Mouse (Mus musculus): ENCODE results near the gene Galnt10.

DNA sequence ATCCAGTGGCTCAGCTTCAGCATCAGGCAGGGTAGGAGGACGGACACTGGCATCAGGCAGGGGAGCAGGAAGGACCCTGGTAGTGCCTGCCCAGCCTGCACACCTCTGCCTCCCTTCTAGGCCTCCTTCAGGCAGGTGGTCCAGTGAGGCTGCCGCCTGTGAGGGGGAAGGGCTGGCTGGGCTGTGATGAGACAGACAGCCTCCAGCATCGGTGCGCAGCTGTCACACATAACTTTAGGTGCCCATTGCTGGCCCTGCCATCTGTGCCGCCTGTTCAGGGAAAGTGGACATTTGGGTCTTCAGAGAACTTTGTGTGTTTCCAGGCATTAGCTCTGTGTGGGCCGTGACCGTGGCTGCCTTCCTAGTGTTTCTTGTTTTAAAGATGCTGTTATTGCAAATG lies 47.5 kb downstream of the Galnt10 start:
- TF ChIP-seq CHD2 (IDR thresholded peaks at IDR 0.05; ENCODE audit: low read depth, low read length) (no peak), ZC3H11A (IDR thresholded peaks at IDR 0.05; ENCODE audit: borderline replicate concordance, low read depth, low read length) (no peak), HCFC1 (IDR thresholded peaks at IDR 0.05; ENCODE audit: borderline replicate concordance, insufficient read depth, low read length) (no peak)

Measured in ES-E14 (cell line).